Mouse (Mus musculus) neural tube, embryonic 11.5 days (tissue): ENCODE results near the gene A930002H24Rik. TPM values are rescaled to one million over a fixed set of nuclear protein-coding genes. Genes with fewer than 3 reads are reported as not detected.

Experiments
- ATAC-seq: fragments of 200-750 bp; cut with Nextera tagmentation; 2 replicates; pipeline ENCODE4 v1.8.0; 2017; ENCODE audit warnings: moderate number of reproducible peaks, mild to moderate bottlenecking, moderate TSS enrichment, moderate library complexity; ENCODE audit not compliant: insufficient read depth, low FRiP score, low TSS enrichment
- DNase-seq: peaks from one replicate; pipeline ENCODE4 v3.0.0-alpha.2; 2015; ENCODE audit warnings: low spot score
- H3K27ac ChIP-seq: fragments of 300-500 bp; sonication (generic); 2 replicates; pipeline ENCODE4 v1.5.1; 2014; ENCODE audit warnings: low read depth, mild to moderate bottlenecking, low read length
- H3K27me3 ChIP-seq: fragments of 300-500 bp; sonication (generic); 2 replicates; pipeline ENCODE4 v1.6.1; 2014; ENCODE audit warnings: mild to moderate bottlenecking, low read length, mixed read lengths; ENCODE audit not compliant: control insufficient read depth, insufficient read depth
- H3K36me3 ChIP-seq: fragments of 300-500 bp; sonication (generic); 2 replicates; pipeline ENCODE4 v1.6.1; 2014; ENCODE audit warnings: mild to moderate bottlenecking, low read length, moderate library complexity, mixed read lengths; ENCODE audit not compliant: control insufficient read depth, insufficient read depth
- H3K4me1 ChIP-seq: fragments of 300-500 bp; sonication (generic); 2 replicates; pipeline ENCODE4 v1.6.1; 2014; ENCODE audit warnings: low read length, mixed read lengths; ENCODE audit not compliant: control insufficient read depth, insufficient read depth
- H3K4me2 ChIP-seq: fragments of 300-500 bp; sonication (generic); 2 replicates; pipeline ENCODE4 v1.6.1; 2014; ENCODE audit warnings: low read depth, mild to moderate bottlenecking, moderate library complexity
- H3K4me3 ChIP-seq: fragments of 300-500 bp; sonication (generic); 2 replicates; pipeline ENCODE4 v1.5.1; 2014; ENCODE audit warnings: low read depth, low read length
- H3K9ac ChIP-seq: fragments of 300-500 bp; sonication (generic); 2 replicates; pipeline ENCODE4 v1.6.1; 2014; ENCODE audit warnings: mild to moderate bottlenecking, low read length
- H3K9me3 ChIP-seq: fragments of 300-500 bp; sonication (generic); 2 replicates; pipeline ENCODE4 v1.6.1; 2016; ENCODE audit warnings: low read length; ENCODE audit not compliant: control insufficient read depth
- WGBS: fragments of 180-500 bp; shearing (Covaris S2); extraction: QIAGEN DNeasy Blood & Tissue Kit; methylation state at CpG from one replicate; pipeline ENCODE4 v1.1.7; 2014; 5-methylcytosine and 5-hydroxymethylcytosine counted together
- polyA plus RNA-seq: library from polyadenylated mRNA; unstranded; fragments of >200 nt; fragmentation: Nextera tagmentation; extraction: Ambion mirVana; gene quantifications from 2 replicates; pipeline ENCODE4 v1.2.1, GENCODE M21; 2014

Gene A930002H24Rik
- polyA plus RNA-seq, 1 experiment from 2014 or later = 2.5 TPM

GRCm38 (mm10) chr17:63826196-63826595 lies 37.4 kb downstream of the A930002H24Rik start:
- Histone ChIP-seq H3K9ac (no peak overlapping the region), H3K9me3 (no peaks in the 10 kb centered on the region), H3K27me3 (no peaks in the 10 kb centered on the region), H3K4me2 (no peak overlapping the region), H3K27ac (no peak overlapping the region), H3K4me1 (no peaks in the 10 kb centered on the region), H3K36me3 (no peaks in the 10 kb centered on the region), H3K4me3 (no peak overlapping the region)
- no peak for DNase-seq
- WGBS = 85% methylated on average over 8 of the region's 8 CpGs
- ATAC-seq = no peak

- no peaks in the 10 kb centered on the region for H3K9me3 ChIP-seq
- H3K4me1 ChIP-seq = no peaks in the 10 kb centered on the region
- H3K4me2 ChIP-seq = no peak overlapping the region
- H3K4me3 ChIP-seq = no peak overlapping the region
- DNase-seq = no peak
- H3K27me3 ChIP-seq = no peaks in the 10 kb centered on the region
- WGBS = 94% methylated on average over 4 of the region's 4 CpGs
- H3K9ac ChIP-seq = no peak overlapping the region
- H3K36me3 ChIP-seq = no peaks in the 10 kb centered on the region
- H3K27ac ChIP-seq = no peak overlapping the region
- no peak for ATAC-seq
Observed at GRCm38 (mm10) chr17:63824141-63824540, 39.5 kb downstream of the A930002H24Rik start.

- H3K4me1 ChIP-seq = no peaks in the 10 kb centered on the region
- no peak overlapping the region for H3K27ac ChIP-seq
- H3K9ac ChIP-seq = no peak overlapping the region
- WGBS = 89% methylated on average over 10 of the region's 10 CpGs
- H3K27me3 ChIP-seq = no peaks in the 10 kb centered on the region
- H3K4me3 ChIP-seq = no peak overlapping the region
- DNase-seq (no peak), ATAC-seq (no peak)
- no peak overlapping the region for H3K4me2 ChIP-seq
- no peaks in the 10 kb centered on the region for H3K36me3 ChIP-seq
- H3K9me3 ChIP-seq = no peaks in the 10 kb centered on the region
Observed at GRCm38 (mm10) chr17:63818444-63819027, 45.1 kb downstream of the A930002H24Rik start.

- H3K4me3 ChIP-seq = no peak overlapping the region
- no peak for DNase-seq
- no peaks in the 10 kb centered on the region for H3K27me3 ChIP-seq
- 77% methylated on average over 6 of the region's 6 CpGs for WGBS
- H3K9ac ChIP-seq = no peak overlapping the region
- no peak overlapping the region for H3K4me2 ChIP-seq
- no peak overlapping the region for H3K27ac ChIP-seq
- no peaks in the 10 kb centered on the region for H3K9me3 ChIP-seq
- peaks cover 2% of the 10 kb centered on the region; the same call in 1 of the 2 replicates for H3K4me1 ChIP-seq
- H3K36me3 ChIP-seq = no peaks in the 10 kb centered on the region
- ATAC-seq = no peak
Observed at GRCm38 (mm10) chr17:63813552-63813951, 50.0 kb downstream of the A930002H24Rik start.

Other genes starting within 250 kb of the A930002H24Rik start
- 34.7 and 36.0 TPM in 2 replicates for gene Fer, start 729 bp downstream of the A930002H24Rik start, polyA plus RNA-seq